Mouse (Mus musculus): ENCODE results near the gene Vps37c. TPM values are rescaled to one million over a fixed set of nuclear protein-coding genes. Genes with fewer than 3 reads are reported as not detected.

Vps37c gene
- polyA plus RNA-seq, 1 experiment from 2014 or later: 29.0 TPM

DNA sequence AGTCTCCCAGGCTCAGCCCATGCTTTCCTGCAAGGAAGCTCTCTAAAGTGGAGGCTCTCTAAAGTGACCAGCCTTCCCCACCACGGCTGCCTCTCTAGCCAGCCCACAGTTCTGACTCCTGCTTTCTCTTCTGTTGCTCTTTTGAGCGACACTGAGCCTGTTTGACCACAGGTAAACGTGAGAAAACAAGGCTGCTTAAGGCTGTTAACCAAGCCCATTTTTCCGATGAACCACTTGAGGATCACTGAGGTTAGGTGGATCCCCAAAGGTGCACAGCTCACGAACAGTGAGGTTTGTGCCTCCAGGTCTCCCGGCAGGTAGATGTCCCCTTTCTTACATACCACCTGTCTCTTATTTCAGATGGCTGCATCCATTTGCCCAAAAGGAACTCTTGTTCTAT lies 53.6 kb downstream of the Vps37c start:
- Histone ChIP-seq H3K4me1 (replicated peaks) (peaks cover 8% of the 10 kb centered on the region), H3K36me3 (no peaks in the 10 kb centered on the region), H3K27me3 (replicated peaks) (no peaks in the 10 kb centered on the region), H3K9me3 (replicated peaks) (no peaks in the 10 kb centered on the region), H3K9ac (no peak overlapping the region), H3K4me3 (no peak overlapping the region), H3K27ac (ENCODE audit: poor library complexity, severe bottlenecking) (no peak overlapping the region), H3K4me2 (no peak overlapping the region)
- no peak for ATAC-seq (ENCODE audit: insufficient number of reproducible peaks, low FRiP score)
- WGBS: 72% methylated on average over 6 of the region's 6 CpGs

DNA sequence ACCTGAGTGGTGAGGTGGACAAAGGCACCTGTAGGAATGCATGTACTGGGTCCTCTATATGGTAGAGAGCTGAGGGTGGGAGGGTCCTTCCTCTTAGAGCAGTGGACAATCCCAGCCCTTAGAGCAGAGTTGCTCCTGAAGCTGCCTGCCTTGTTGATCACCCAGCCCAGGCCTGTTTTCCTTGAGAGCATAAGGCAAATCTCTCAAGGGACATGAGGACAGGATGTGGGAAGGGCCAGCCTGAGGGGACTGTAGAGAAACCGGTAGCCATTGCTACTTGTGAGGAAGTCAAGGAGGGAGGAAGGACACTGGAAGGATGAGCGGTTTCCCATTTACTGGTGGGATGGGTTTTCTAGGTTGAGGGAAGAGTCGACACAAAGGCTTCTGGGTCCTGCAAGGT lies 54.0 kb downstream of the Vps37c start:
- Histone ChIP-seq H3K9ac (no peak overlapping the region), H3K27me3 (replicated peaks) (no peaks in the 10 kb centered on the region), H3K4me1 (replicated peaks) (peaks cover 8% of the 10 kb centered on the region), H3K4me2 (no peak overlapping the region), H3K36me3 (no peaks in the 10 kb centered on the region), H3K9me3 (replicated peaks) (no peaks in the 10 kb centered on the region), H3K27ac (ENCODE audit: poor library complexity, severe bottlenecking) (no peak overlapping the region), H3K4me3 (no peak overlapping the region)
- 59% methylated on average over 3 of the region's 3 CpGs for WGBS
- no peak for ATAC-seq (ENCODE audit: insufficient number of reproducible peaks, low FRiP score)

DNA sequence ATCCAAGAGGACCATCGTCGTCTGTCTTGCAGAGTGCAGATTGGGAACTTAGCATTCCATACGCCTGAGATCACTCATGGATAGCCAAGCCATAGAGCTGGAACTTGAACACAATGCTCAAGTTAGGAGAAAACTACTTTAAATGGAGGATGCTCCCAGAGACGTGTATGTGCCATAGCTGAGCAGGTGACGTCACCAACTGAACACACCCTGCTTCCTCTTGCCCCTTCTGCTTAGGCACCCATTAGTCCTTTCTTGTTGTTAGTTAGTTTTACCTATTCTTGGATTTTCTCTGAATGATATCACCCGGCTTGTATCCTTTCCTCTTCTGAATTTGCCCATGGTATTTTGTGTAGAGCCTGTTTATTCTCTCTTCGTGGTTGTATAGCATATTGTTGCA lies 58.6 kb downstream of the Vps37c start:
- no peak for ATAC-seq (ENCODE audit: insufficient number of reproducible peaks, low FRiP score)
- WGBS: 69% methylated on average over 7 of the region's 7 CpGs
- H3K4me2 ChIP-seq: no peak overlapping the region
- no peak overlapping the region for H3K4me3 ChIP-seq
- H3K36me3 ChIP-seq: no peaks in the 10 kb centered on the region
- no peaks in the 10 kb centered on the region for H3K4me1 ChIP-seq (replicated peaks)
- no peak overlapping the region for H3K9ac ChIP-seq
- no peak overlapping the region for H3K27ac ChIP-seq (ENCODE audit: poor library complexity, severe bottlenecking)
- H3K27me3 ChIP-seq (replicated peaks): no peaks in the 10 kb centered on the region
- no peaks in the 10 kb centered on the region for H3K9me3 ChIP-seq (replicated peaks)

DNA sequence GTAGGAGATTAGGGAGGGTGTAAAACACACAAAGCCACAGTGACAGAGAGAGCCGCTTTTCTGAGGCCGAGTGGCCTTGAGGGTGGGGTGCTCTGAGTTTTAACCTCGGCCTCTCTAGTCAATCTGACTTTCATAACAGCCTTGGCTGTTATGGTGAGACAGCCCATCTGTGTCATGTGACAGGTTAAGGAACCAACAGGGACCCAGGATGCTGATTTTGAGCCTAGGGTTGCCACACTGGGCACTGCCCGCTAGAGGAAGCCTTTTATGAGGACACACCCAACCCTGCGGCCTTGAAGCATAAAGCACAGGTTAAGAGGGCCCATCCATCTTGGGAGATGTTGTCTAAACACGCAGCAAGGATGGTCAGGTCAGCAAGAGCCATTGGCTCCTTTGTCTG lies 59.2 kb downstream of the Vps37c start:
- Histone ChIP-seq H3K36me3 (no peaks in the 10 kb centered on the region), H3K4me3 (no peak overlapping the region), H3K4me2 (no peak overlapping the region), H3K4me1 (replicated peaks) (no peaks in the 10 kb centered on the region), H3K27me3 (replicated peaks) (no peaks in the 10 kb centered on the region), H3K9ac (no peak overlapping the region), H3K27ac (ENCODE audit: poor library complexity, severe bottlenecking) (no peak overlapping the region), H3K9me3 (replicated peaks) (no peaks in the 10 kb centered on the region)
- peak; percentile 39; the same call in 1 of the 2 replicates for ATAC-seq (ENCODE audit: insufficient number of reproducible peaks, low FRiP score)
- 89% methylated on average over 6 of the region's 6 CpGs for WGBS

DNA sequence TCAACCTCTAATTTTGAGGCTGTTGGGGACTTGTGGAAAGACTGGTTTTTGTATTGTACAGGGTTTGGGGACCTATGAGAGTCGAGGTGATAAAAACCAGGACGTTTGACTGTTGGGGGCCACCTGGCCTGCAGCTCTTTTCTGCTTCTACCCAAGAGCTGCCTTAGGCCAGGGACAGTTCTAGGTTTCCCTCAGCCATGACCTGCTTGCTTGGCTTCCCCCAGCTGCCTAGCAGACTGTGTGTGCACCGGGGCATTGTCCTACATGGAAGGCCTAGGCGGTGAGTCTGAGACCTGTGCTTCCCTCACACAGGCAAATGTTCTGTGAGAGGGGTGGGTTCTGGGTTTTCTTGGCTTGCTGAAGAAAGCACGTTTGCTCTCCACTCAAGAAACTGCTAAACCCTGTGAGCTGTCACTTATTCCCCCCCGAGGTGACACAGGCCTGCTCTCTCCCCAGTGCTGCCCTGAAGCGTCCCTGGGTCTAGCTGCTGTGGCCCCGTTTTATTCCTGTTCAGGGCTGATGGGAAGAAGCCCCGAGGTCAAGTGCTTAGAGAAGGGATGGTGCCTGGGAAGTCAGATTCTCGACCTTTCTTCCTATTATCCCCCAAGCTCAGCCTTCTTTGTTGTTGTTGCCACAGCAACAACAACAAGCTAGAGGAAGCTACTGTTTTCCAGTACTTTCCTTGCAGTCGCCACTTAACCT lies 60.0 kb downstream of the Vps37c start:
- Histone ChIP-seq H3K27ac (ENCODE audit: poor library complexity, severe bottlenecking) (no peak overlapping the region), H3K4me2 (no peak overlapping the region), H3K4me3 (no peak overlapping the region), H3K9ac (no peak overlapping the region), H3K9me3 (replicated peaks) (no peaks in the 10 kb centered on the region), H3K27me3 (replicated peaks) (no peaks in the 10 kb centered on the region), H3K4me1 (replicated peaks) (no peaks in the 10 kb centered on the region), H3K36me3 (no peaks in the 10 kb centered on the region)
- WGBS: 64% methylated on average over 11 of the region's 11 CpGs
- no peak for ATAC-seq (ENCODE audit: insufficient number of reproducible peaks, low FRiP score)

DNA sequence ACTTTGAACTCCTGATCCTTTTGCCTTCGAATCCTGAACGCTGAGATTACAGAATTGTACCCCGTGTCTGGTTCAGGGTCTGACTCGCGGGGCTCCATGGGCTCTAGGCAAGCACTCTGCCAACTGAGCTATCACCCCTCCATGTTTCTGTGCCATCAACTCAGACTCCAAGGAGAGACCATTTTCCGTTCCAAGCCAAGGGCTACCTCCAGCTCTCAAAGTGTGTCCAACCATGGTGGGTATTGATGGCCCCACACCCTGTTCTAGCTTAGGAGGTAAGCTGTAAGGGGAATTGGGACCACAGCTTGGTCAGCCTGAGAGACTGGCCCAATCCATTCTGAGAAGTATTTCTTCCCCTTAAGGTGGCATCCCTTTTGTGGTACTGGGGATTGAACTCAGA lies 60.8 kb downstream of the Vps37c start:
- no peaks in the 10 kb centered on the region for H3K27me3 ChIP-seq (replicated peaks)
- ATAC-seq (ENCODE audit: insufficient number of reproducible peaks, low FRiP score): no peak
- no peak overlapping the region for H3K4me3 ChIP-seq
- no peaks in the 10 kb centered on the region for H3K9me3 ChIP-seq (replicated peaks)
- H3K27ac ChIP-seq (ENCODE audit: poor library complexity, severe bottlenecking): no peak overlapping the region
- H3K36me3 ChIP-seq: no peaks in the 10 kb centered on the region
- H3K4me1 ChIP-seq (replicated peaks): no peaks in the 10 kb centered on the region
- no peak overlapping the region for H3K4me2 ChIP-seq
- H3K9ac ChIP-seq: no peak overlapping the region
- 88% methylated on average over 6 of the region's 6 CpGs for WGBS

DNA sequence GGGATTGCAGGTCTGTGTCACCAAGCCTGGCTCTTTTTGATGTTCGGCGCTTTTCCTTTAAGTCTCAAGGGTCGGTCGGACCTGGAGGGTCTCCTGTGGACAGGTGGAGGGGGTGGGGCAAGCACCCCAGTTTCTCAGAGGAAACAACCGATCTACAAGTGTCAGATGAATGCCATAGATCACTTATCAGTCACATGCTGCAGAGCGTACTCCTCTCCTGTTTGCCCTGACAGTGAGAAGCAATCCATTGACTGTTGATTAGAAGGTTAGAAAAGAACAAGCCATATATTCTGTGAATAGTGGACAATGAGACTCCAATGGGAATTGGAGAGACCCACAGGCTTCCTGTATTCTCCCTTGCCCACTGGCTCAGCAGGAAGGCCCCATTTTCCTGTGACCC lies 61.6 kb downstream of the Vps37c start:
- 71% methylated on average over 6 of the region's 6 CpGs for WGBS
- H3K9ac ChIP-seq: no peak overlapping the region
- no peaks in the 10 kb centered on the region for H3K27me3 ChIP-seq (replicated peaks)
- H3K9me3 ChIP-seq (replicated peaks): no peaks in the 10 kb centered on the region
- no peak overlapping the region for H3K27ac ChIP-seq (ENCODE audit: poor library complexity, severe bottlenecking)
- no peak overlapping the region for H3K4me2 ChIP-seq
- no peak for ATAC-seq (ENCODE audit: insufficient number of reproducible peaks, low FRiP score)
- H3K4me1 ChIP-seq (replicated peaks): no peaks in the 10 kb centered on the region
- H3K4me3 ChIP-seq: no peak overlapping the region
- H3K36me3 ChIP-seq: no peaks in the 10 kb centered on the region

DNA sequence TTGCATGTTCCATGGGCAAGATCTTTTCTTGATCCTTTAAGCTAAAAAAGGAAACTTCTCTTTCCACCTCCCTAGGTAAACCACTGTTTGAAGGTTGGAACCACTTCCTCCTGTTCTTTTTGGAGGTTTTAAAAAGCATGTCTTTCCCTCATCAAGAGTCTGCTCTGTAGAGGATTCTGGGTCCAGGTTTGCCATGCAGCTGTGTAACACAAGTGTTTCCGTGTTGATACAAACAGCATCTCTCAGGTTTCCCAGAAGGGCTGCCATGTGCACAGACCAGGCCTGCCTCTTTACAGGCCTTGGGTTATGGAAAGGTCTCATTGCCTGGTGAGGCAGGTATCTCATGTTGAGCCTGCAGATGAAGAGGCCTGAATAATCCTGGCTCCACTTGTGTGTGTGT lies 63.1 kb downstream of the Vps37c start:
- Histone ChIP-seq H3K27ac (ENCODE audit: poor library complexity, severe bottlenecking) (no peak overlapping the region), H3K4me1 (replicated peaks) (no peaks in the 10 kb centered on the region), H3K4me3 (no peak overlapping the region), H3K4me2 (no peak overlapping the region), H3K27me3 (replicated peaks) (no peaks in the 10 kb centered on the region), H3K9me3 (replicated peaks) (no peaks in the 10 kb centered on the region), H3K36me3 (no peaks in the 10 kb centered on the region), H3K9ac (no peak overlapping the region)
- no peak for ATAC-seq (ENCODE audit: insufficient number of reproducible peaks, low FRiP score)
- WGBS: 96% methylated on average over 1 of the region's 1 CpGs

DNA sequence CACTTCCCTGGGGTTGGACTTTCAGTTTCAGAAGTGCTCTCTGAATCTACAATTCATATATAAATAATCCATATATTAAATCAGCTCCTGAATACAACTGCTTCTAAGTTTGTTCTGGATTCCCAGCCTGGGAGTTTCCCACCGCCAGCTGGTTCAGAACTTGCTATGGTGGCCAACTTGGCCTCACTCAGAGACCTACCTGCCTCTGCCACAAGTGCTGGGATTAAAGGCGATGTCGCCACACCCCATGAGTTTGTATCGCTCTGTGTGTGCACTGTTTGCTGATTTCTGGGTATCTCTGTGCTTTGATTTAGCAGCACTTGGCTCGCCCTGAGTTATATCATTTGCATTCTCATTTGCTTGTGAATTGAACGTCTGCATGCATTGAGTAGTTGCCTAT lies 63.6 kb downstream of the Vps37c start:
- ATAC-seq (ENCODE audit: insufficient number of reproducible peaks, low FRiP score): no peak
- H3K4me3 ChIP-seq: no peak overlapping the region
- H3K9ac ChIP-seq: no peak overlapping the region
- no peaks in the 10 kb centered on the region for H3K9me3 ChIP-seq (replicated peaks)
- H3K36me3 ChIP-seq: no peaks in the 10 kb centered on the region
- H3K4me1 ChIP-seq (replicated peaks): no peaks in the 10 kb centered on the region
- H3K27me3 ChIP-seq (replicated peaks): no peaks in the 10 kb centered on the region
- WGBS: 85% methylated on average over 6 of the region's 6 CpGs
- H3K27ac ChIP-seq (ENCODE audit: poor library complexity, severe bottlenecking): no peak overlapping the region
- no peak overlapping the region for H3K4me2 ChIP-seq

DNA sequence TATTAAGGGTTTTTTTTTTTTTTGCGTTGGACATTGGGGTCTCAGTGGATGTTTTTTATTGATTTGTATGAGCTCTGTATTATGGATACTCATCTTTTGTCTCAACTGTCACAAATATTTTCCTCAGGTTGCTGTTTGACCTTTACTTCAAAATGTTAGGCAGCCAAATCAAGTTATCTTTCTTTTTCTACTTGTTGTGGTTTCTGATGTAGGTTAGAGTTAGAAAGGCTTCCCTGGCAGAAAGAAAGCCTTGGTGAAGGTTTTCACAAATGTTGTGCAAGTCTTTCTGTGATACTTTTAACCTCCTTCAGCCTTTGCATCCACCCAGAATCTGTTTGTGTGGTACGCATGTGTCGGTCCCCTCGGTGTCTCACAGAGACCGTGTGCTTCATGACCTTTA lies 64.1 kb downstream of the Vps37c start:
- WGBS: 87% methylated on average over 5 of the region's 5 CpGs
- H3K9me3 ChIP-seq (replicated peaks): no peaks in the 10 kb centered on the region
- H3K9ac ChIP-seq: no peak overlapping the region
- ATAC-seq (ENCODE audit: insufficient number of reproducible peaks, low FRiP score): no peak
- no peaks in the 10 kb centered on the region for H3K4me1 ChIP-seq (replicated peaks)
- no peaks in the 10 kb centered on the region for H3K36me3 ChIP-seq
- no peak overlapping the region for H3K27ac ChIP-seq (ENCODE audit: poor library complexity, severe bottlenecking)
- no peak overlapping the region for H3K4me3 ChIP-seq
- no peak overlapping the region for H3K4me2 ChIP-seq
- H3K27me3 ChIP-seq (replicated peaks): no peaks in the 10 kb centered on the region

DNA sequence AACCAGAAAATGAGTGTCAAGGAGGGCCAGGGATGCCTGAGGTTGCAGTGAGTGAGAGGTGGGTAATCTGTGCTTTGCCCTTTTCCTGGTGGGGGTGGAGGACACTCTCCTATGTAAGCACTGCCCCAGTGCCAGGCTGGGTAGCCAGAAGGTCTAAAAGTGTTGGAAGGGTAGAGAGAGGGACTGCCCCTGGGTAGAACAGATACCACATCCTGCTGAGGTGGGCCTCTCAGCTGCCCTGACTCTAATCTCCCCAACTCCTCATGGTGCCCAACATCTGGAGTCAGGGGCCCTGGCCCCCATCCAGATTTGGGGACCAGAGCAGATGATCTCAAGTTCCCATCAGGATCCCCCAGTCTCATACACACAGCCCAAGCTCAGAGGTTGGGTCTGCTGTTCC lies 68.6 kb downstream of the Vps37c start:
- no peaks in the 10 kb centered on the region for H3K9me3 ChIP-seq (replicated peaks)
- no peak overlapping the region for H3K27ac ChIP-seq (ENCODE audit: poor library complexity, severe bottlenecking)
- no peaks in the 10 kb centered on the region for H3K27me3 ChIP-seq (replicated peaks)
- H3K4me1 ChIP-seq (replicated peaks): peaks cover 25% of the 10 kb centered on the region
- no peak overlapping the region for H3K4me3 ChIP-seq
- H3K36me3 ChIP-seq: no peaks in the 10 kb centered on the region
- no peak for ATAC-seq (ENCODE audit: insufficient number of reproducible peaks, low FRiP score)
- no peak overlapping the region for H3K4me2 ChIP-seq
- no peak overlapping the region for H3K9ac ChIP-seq

DNA sequence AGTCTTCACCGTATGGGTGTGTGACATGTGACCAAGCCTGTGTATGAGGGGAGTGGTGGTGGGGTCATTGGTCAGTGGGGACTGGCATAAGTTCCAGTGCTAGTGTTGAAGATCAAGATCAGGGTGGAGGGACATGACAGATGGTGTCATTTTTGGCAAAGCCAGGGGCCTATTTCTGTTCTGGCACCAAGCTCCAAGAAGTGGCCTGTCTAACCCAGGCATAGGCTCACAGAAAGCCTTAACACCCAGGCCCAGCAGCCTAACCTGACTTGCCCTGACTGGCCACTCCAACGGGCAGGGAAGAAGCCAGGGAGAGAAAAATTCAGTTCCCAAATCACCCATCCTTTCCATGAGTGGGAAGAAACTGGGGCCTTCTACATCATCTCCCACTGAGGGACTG lies 69.0 kb downstream of the Vps37c start:
- Histone ChIP-seq H3K27me3 (replicated peaks) (no peaks in the 10 kb centered on the region), H3K4me2 (no peak overlapping the region), H3K27ac (ENCODE audit: poor library complexity, severe bottlenecking) (no peak overlapping the region), H3K9ac (no peak overlapping the region), H3K36me3 (no peaks in the 10 kb centered on the region), H3K9me3 (replicated peaks) (no peaks in the 10 kb centered on the region), H3K4me3 (no peak overlapping the region), H3K4me1 (replicated peaks) (peaks cover 25% of the 10 kb centered on the region)
- 83% methylated on average over 2 of the region's 2 CpGs for WGBS
- no peak for ATAC-seq (ENCODE audit: insufficient number of reproducible peaks, low FRiP score)

All from heart, embryonic 12.5 days (tissue).